Mouse (Mus musculus) frontal cortex, adult 2 months (tissue): ENCODE measurements around the gene Tceal9. TPM values are rescaled to one million over a fixed set of nuclear protein-coding genes. Genes with fewer than 3 reads are reported as not detected.
"Not testable (repeated sequence)": the region's sequence is repeated elsewhere in the genome, so short reads cannot be mapped to it uniquely, and the experiment has no call there.

Source experiments
- DNase-seq, 2 experiments: peaks; one replicate each; pipeline ENCODE4 v3.0.0; 2022; ENCODE audit warnings: low spot score in 1 of 2; ENCODE audit errors: extremely low spot score in 1 of 2
- polyA plus RNA-seq: library from polyadenylated mRNA; depleted of rRNA; stranded (reverse); fragments of >200 nt; gene quantifications from 2 replicates; pipeline ENCODE4 v1.2.3, GENCODE M21; 2012; rRNA removed

Tceal9 gene
- polyA plus RNA-seq, 1 experiment: 143 TPM

GRCm38 (mm10) chrX:136269743-136270392 is 25.0 kb downstream of the Tceal9 start, which contains the start of gene Bex3:
Gene Bex3, plus strand, starts transcription at chrX:136270253.
- peak; percentile 4 to 51 for DNase-seq

- DNase-seq: not testable (repeated sequence)
Measured at GRCm38 (mm10) chrX:136270393-136271111, 25.7 kb downstream of the Tceal9 start.

- no peak for DNase-seq
Measured at GRCm38 (mm10) chrX:136274542-136274941, 29.7 kb downstream of the Tceal9 start.

GRCm38 (mm10) chrX:136275386-136275785 is 30.5 kb downstream of the Tceal9 start:
- DNase-seq: no peak

- DNase-seq: no peak
Measured at GRCm38 (mm10) chrX:136277577-136277976, 32.7 kb downstream of the Tceal9 start.

DNA sequence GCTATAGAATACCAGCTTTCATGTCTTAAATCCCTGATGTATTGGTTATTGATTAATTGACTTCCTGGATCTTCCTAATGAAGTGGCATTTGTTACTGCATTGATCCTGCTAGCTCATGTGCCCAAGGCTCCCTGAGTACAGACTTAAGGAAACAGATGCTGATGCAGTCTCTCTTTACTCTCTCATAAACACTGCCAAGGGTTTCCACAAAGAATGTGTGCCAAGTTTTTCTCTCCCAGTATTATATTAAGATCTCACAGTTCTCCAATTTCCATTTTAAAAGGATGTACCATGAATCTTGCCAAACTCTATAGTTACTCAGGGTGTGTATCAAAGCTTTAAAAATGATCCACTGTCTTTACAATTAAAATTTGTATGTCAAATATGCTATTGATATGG is 33.5 kb downstream of the Tceal9 start:
- DNase-seq: peak in 1 of 2 experiments; percentile 23

- peak; percentile 17 to 30 for DNase-seq
Measured at GRCm38 (mm10) chrX:136279410-136279809, 34.5 kb downstream of the Tceal9 start.

DNA sequence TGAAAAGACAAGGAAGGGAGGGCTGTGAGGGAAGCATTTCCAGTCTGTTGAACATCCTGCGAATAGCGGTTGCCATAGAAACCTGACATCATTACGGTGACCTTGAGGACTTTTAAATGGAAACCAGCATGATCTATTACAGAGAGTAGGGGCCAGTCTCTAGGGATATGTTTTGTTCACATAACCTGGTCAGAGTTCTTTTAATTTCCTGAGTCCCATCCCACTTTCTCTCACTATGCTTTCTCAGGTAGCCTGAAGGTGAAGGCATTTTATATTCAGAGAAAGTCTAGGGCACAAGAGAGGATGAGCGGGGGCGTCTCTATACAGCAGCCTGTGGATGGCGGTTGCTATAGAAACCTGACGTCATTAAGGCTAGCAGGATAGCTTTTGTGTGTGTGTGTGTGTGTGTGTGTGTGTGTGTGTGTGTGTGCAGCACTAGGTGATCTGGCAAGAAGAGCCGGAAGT is 46.0 kb downstream of the Tceal9 start:
- DNase-seq: peak; percentile 47 to 74

Other genes starting within 250 kb of the Tceal9 start
- 23.9 and 25.2 TPM in 2 replicates for gene Arxes1, start 211.7 kb upstream of the Tceal9 start, polyA plus RNA-seq
- 425 and 460 TPM in 2 replicates for gene Bex2, start 176.8 kb upstream of the Tceal9 start, polyA plus RNA-seq
- 0.04 and 0.10 TPM in 2 replicates for gene Nxf3, start 159.8 kb upstream of the Tceal9 start, polyA plus RNA-seq
- gene Bex4, start 106.1 kb upstream of the Tceal9 start, polyA plus RNA-seq: 32.8 and 37.5 TPM in 2 replicates
- 67.1 and 69.0 TPM in 2 replicates for gene Tceal8, start 72.7 kb upstream of the Tceal9 start, polyA plus RNA-seq
- 197 and 224 TPM in 2 replicates for gene Tceal5, start 41.2 kb upstream of the Tceal9 start, polyA plus RNA-seq
- gene Tceal7, start 30.3 kb upstream of the Tceal9 start, polyA plus RNA-seq: 1.3 and 1.4 TPM in 2 replicates
- gene Bex1, start 29.6 kb upstream of the Tceal9 start, polyA plus RNA-seq: 132 and 148 TPM in 2 replicates
- gene Bex3, start 25.2 kb downstream of the Tceal9 start, polyA plus RNA-seq: 584 and 646 TPM in 2 replicates